Mouse (Mus musculus) embryonic fibroblast, embryonic 13.5 days (primary cell): Measurements from ENCODE around the gene Rptor. TPM values are rescaled to one million over a fixed set of nuclear protein-coding genes. Genes with fewer than 3 reads are reported as not detected.
A peak's percentile ranks its signal among the peaks of the same experiment; 100 is the strongest.

Experiments used
- H3K27ac ChIP-seq: 2 replicates; pipeline ENCODE4 v1.5.1; 2012; ENCODE audit warnings: low read length, control low read depth, inconsistent platforms; ENCODE audit not compliant: insufficient read depth
- H3K4me1 ChIP-seq: 2 replicates; pipeline ENCODE4 v1.6.1; 2011; ENCODE audit warnings: low read length; ENCODE audit not compliant: control insufficient read depth, insufficient read depth
- H3K4me3 ChIP-seq: 2 replicates; pipeline ENCODE4 v1.5.1; 2011; ENCODE audit warnings: mild to moderate bottlenecking, control low read depth, low read length; ENCODE audit not compliant: insufficient read depth
- CTCF ChIP-seq: IDR thresholded peaks from 2 replicates; pipeline ENCODE4 v1.5.1; 2011; ENCODE audit warnings: mild to moderate bottlenecking, control low read depth, low read length, moderate library complexity, borderline replicate concordance; ENCODE audit not compliant: insufficient read depth
- POLR2A ChIP-seq: IDR thresholded peaks from 2 replicates; pipeline ENCODE4 v1.6.1; 2011; ENCODE audit warnings: low read depth, mild to moderate bottlenecking, control low read depth, low read length, moderate library complexity
- polyA plus RNA-seq: library from polyadenylated mRNA; stranded (reverse); fragments of >200 nt; gene quantifications from 2 replicates; pipeline ENCODE4 v1.2.4, GENCODE M21; 2011; ENCODE audit warnings: low read depth; ENCODE audit not compliant: missing spikeins, insufficient read length

The Rptor gene
- polyA plus RNA-seq, 1 experiment, result 31.7 TPM

GRCm38 (mm10) chr11:119770985-119771384 is 168.3 kb downstream of the Rptor start:
- H3K27ac ChIP-seq, result no peak overlapping the region
- H3K4me1 ChIP-seq, result no peaks in the 10 kb centered on the region
- no peak for TF ChIP-seq POLR2A
- no peak for TF ChIP-seq CTCF
- no peak overlapping the region for H3K4me3 ChIP-seq

- peaks cover 6% of the 10 kb centered on the region for H3K4me1 ChIP-seq
- no peak for TF ChIP-seq POLR2A
- no peak for TF ChIP-seq CTCF
- H3K27ac ChIP-seq, result no peak overlapping the region
- H3K4me3 ChIP-seq, result no peak overlapping the region
These were observed 170.2 kb downstream of the Rptor start for GRCm38 (mm10) chr11:119772896-119773295.

- TF ChIP-seq CTCF (no peak), POLR2A (no peak)
- Histone ChIP-seq H3K4me3 (no peak overlapping the region), H3K4me1 (peaks cover 12% of the 10 kb centered on the region), H3K27ac (no peak overlapping the region)
These were observed 172.5 kb downstream of the Rptor start for GRCm38 (mm10) chr11:119775076-119775760.

GRCm38 (mm10) chr11:119777236-119777635 is 174.5 kb downstream of the Rptor start:
- Histone ChIP-seq H3K4me3 (no peak overlapping the region), H3K4me1 (peaks cover 12% of the 10 kb centered on the region), H3K27ac (peak overlapping the region; percentile 70)
- TF ChIP-seq POLR2A (no peak), CTCF (no peak)

GRCm38 (mm10) chr11:119777872-119778271 is 175.2 kb downstream of the Rptor start:
- peaks cover 12% of the 10 kb centered on the region for H3K4me1 ChIP-seq

GRCm38 (mm10) chr11:119780290-119780689 is 177.6 kb downstream of the Rptor start:
- TF ChIP-seq CTCF, result no peak
- no peak for TF ChIP-seq POLR2A
- Histone ChIP-seq H3K27ac (no peak overlapping the region), H3K4me1 (peaks cover 12% of the 10 kb centered on the region), H3K4me3 (no peak overlapping the region)

More at GRCm38 (mm10) chr11:119777872-119778271, 175.2 kb downstream of the Rptor start:
- TF ChIP-seq CTCF (no peak), POLR2A (no peak)
- Histone ChIP-seq H3K4me3 (no peak overlapping the region), H3K27ac (peak overlapping the region; percentile 70)

- no peak overlapping the region for H3K4me3 ChIP-seq
- TF ChIP-seq POLR2A (no peak), CTCF (peak; percentile 13; the same call in 1 of the 2 replicates)
- H3K27ac ChIP-seq, result no peak overlapping the region
- peaks cover 12% of the 10 kb centered on the region for H3K4me1 ChIP-seq
These were observed 178.5 kb downstream of the Rptor start for GRCm38 (mm10) chr11:119781165-119781564.

- no peak for TF ChIP-seq POLR2A
- TF ChIP-seq CTCF, result no peak
- H3K27ac ChIP-seq, result no peak overlapping the region
- H3K4me3 ChIP-seq, result no peak overlapping the region
These were observed 179.0 kb downstream of the Rptor start for GRCm38 (mm10) chr11:119781726-119782125.

GRCm38 (mm10) chr11:119783653-119784052 is 180.9 kb downstream of the Rptor start:
- TF ChIP-seq POLR2A (no peak), CTCF (no peak)
- H3K27ac ChIP-seq, result no peak overlapping the region
- H3K4me1 ChIP-seq, result no peaks in the 10 kb centered on the region
- H3K4me3 ChIP-seq, result no peak overlapping the region

More at GRCm38 (mm10) chr11:119781726-119782125, 179.0 kb downstream of the Rptor start:
- peaks cover 9% of the 10 kb centered on the region for H3K4me1 ChIP-seq

GRCm38 (mm10) chr11:119784672-119785341 is 182.1 kb downstream of the Rptor start:
- H3K27ac ChIP-seq, result no peak overlapping the region
- H3K4me1 ChIP-seq, result peaks cover 8% of the 10 kb centered on the region
- no peak for TF ChIP-seq CTCF
- TF ChIP-seq POLR2A, result no peak
- no peak overlapping the region for H3K4me3 ChIP-seq
